Mouse (Mus musculus) liver, embryonic 15.5 days (tissue): ENCODE data around the gene Saa4. TPM values are rescaled to one million over a fixed set of nuclear protein-coding genes. Genes with fewer than 3 reads are reported as not detected.

Experiments
- polyA plus RNA-seq: library from polyadenylated mRNA; unstranded; fragments of >200 nt; fragmentation: Nextera tagmentation; extraction: Ambion mirVana; gene quantifications from 2 replicates; pipeline ENCODE4 v1.2.1, GENCODE M21; 2015

Saa4 gene
- polyA plus RNA-seq, 1 experiment from 2014 or later: 6.3 TPM

Other genes starting within 250 kb of the Saa4 start
- 5.2 TPM in 2 replicates for gene Sergef, start 92.8 kb downstream of the Saa4 start, polyA plus RNA-seq
- not detected in 2 replicates for gene Tph1, start 60.1 kb downstream of the Saa4 start, polyA plus RNA-seq
- 11.4 and 12.3 TPM in 2 replicates for gene Saal1, start 21.9 kb downstream of the Saa4 start, polyA plus RNA-seq
- gene Saa3, start 16.9 kb downstream of the Saa4 start, polyA plus RNA-seq: 6.4 and 11.6 TPM in 2 replicates
- gene Saa1, start 10.4 kb upstream of the Saa4 start, polyA plus RNA-seq: not detected in 2 replicates
- gene Saa2, start 19.2 kb upstream of the Saa4 start, polyA plus RNA-seq: not detected in 2 replicates
- 6.7 and 7.5 TPM in 2 replicates for gene Hps5, start 63.5 kb upstream of the Saa4 start, polyA plus RNA-seq
- 25.4 and 26.3 TPM in 2 replicates for gene Gtf2h1, start 63.5 kb upstream of the Saa4 start, polyA plus RNA-seq
- gene Ldha, start 108.9 kb upstream of the Saa4 start, polyA plus RNA-seq: 1,291 and 1,714 TPM in 2 replicates
- gene Ldhc, start 128.6 kb upstream of the Saa4 start, polyA plus RNA-seq: 0.18 TPM in 1 of 2 replicates, not detected in the other
- gene Tsg101, start 187.4 kb upstream of the Saa4 start, polyA plus RNA-seq: 55.0 and 57.6 TPM in 2 replicates
- 5.2 and 5.8 TPM in 2 replicates for gene Uevld, start 225.9 kb upstream of the Saa4 start, polyA plus RNA-seq